Mouse (Mus musculus) embryo, embryonic 10 days (tissue): ENCODE results near the gene Abcc10.

Experiments
- DNase-seq: peaks from one replicate; pipeline ENCODE4 v3.0.0-alpha.2; 2015; ENCODE audit warnings: low spot score

Abcc10 gene

GRCm38 (mm10) chr17:46285407-46285806, 42.7 kb downstream of the Abcc10 start:
- no peak for DNase-seq

- DNase-seq, result peak; percentile 39
Measured at GRCm38 (mm10) chr17:46284653-46285052, 43.5 kb downstream of the Abcc10 start.

GRCm38 (mm10) chr17:46283911-46284310, 44.2 kb downstream of the Abcc10 start:
- DNase-seq, result no peak

GRCm38 (mm10) chr17:46283140-46283539, 45.0 kb downstream of the Abcc10 start:
- peak; percentile 40 for DNase-seq

DNA sequence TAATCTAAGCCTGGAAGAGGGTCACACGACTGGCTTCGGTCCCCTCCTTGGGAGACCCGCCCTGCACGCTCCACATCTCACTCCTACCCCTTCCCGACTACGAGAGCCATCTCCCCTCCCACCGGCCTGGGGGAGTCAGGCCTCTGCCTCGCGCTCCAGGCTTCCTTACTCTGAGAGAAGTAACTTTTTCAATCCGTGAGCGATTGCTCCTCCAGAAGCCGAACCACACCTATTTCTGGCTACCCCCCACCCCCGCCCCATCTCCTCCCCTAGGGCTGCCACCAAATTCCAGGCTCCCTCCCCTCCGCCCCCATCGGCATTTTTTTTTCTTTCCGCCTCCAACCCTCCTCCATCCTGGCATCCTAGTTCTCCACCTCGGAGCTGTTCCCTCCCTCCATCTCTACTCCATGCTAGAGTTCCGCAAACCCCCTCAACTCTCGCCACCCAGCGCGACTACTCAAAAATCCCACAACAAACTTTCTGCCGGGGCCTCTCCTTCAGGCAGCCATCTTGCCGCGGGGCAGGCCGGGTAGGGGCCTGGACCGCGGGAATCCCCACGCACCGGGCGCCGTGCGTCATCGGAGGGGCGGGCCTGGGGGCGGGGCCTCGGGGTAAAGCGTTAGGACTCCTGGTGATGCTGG, 45.5 kb downstream of the Abcc10 start, which contains the start of gene Tjap1:
Gene Tjap1, minus strand, starts transcription at position 544 of the 641 bp plus-strand sequence.
- DNase-seq, result peak; percentile 82

- no peak for DNase-seq
Measured at GRCm38 (mm10) chr17:46278011-46278765, 50.0 kb downstream of the Abcc10 start.

- peak; percentile 51 for DNase-seq
Measured at GRCm38 (mm10) chr17:46277586-46277985, 50.6 kb downstream of the Abcc10 start.

DNA sequence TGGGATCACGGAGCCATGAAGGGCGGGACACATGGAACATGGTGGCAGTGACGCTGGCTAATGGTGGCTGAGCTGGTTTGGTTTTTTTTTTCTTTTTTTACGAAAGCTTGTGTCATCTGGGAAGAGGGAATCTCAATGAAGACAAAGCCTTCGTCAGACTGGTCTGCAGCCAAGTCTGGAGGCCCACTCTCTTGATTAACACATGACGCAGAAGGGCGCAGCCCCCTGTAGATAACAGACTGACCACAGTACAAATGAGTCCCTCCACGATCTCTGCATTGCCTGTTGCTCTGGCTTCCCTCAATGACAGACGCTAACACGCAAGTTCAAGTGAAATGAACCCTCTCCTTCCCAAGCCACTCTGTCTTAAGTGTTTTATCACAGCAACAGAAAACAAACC, 52.6 kb downstream of the Abcc10 start:
- DNase-seq, result no peak

DNA sequence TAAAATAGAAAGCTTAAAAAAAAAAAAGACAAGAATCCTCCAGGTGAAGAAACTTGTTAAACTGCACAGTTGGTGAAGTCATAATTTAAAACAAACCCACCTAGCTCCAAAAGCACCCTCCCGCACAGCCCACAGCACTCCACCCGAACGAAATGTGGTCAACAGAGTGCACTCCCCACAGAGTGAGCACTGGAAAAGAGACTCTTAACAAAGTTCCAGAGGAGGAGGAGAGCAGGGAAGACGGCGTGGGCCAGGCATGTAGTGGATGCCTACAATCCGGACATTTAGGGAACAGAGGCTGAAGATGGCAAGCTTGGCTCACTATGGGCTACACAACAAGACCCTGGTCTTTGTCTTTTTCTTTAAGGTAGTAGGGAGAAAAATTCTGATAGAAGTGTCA, 53.1 kb downstream of the Abcc10 start:
- no peak for DNase-seq

DNA sequence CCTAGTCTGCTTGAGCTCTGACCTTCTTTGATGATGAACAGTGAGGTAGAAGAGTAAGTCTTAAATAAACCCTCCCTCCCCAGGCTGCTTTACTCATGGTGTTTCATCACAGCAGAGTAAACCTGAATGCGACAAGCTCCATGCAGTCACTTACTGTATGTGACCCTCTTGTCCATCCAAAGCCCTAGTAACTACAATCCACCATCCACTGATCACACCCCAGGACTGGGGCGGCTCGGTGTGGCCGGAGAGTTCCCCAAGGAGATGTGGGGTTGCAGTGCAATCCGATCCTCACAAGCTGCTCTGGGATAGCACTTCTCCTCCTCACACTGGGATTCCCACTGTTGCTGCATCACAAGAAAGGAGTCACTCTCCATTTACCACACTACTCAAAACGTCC, 53.7 kb downstream of the Abcc10 start:
- no peak for DNase-seq

- DNase-seq, result no peak
Measured at GRCm38 (mm10) chr17:46273803-46274236, 54.3 kb downstream of the Abcc10 start.

GRCm38 (mm10) chr17:46272675-46273074, 55.5 kb downstream of the Abcc10 start:
- no peak for DNase-seq

GRCm38 (mm10) chr17:46272058-46272457, 56.1 kb downstream of the Abcc10 start:
- DNase-seq, result no peak

DNA sequence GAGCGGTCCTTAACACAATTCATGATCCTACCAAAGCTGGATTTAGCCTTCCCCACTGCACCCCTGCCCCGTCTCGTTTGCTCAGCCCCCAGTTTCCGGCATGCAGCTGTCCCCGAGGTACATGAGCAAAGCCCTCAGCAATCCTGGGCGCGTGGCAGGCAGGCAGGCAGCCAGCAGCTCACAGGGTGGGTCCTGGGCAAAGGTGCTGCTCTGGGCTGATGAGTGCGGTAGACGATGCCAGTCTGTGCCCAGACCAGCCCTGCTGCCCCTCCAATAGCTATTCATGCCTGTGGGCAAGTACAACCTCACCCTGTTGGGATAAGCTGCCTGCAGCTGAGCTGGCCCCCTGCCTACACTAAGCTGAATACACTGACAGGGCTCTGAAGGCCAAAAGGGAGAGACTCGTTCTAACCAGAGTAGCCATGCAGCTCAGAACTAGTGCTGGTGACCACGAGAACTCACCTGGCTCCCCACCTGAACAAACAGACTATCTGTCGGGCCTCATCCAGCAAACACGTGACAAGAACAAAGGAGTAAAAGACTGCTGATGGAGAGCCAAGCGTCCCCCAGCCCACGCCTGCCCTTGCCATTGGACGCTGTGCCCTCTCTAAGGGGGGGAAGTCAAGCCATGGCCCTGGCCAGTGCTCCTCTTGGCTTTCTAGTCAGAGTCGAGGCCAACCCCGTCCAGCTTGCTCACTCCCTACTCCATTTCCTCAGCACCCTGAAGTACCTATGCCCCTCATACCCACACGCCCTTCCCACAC, 58.2 kb downstream of the Abcc10 start:
- DNase-seq, result no peak

GRCm38 (mm10) chr17:46268026-46268720, 60.0 kb downstream of the Abcc10 start:
- no peak for DNase-seq

DNA sequence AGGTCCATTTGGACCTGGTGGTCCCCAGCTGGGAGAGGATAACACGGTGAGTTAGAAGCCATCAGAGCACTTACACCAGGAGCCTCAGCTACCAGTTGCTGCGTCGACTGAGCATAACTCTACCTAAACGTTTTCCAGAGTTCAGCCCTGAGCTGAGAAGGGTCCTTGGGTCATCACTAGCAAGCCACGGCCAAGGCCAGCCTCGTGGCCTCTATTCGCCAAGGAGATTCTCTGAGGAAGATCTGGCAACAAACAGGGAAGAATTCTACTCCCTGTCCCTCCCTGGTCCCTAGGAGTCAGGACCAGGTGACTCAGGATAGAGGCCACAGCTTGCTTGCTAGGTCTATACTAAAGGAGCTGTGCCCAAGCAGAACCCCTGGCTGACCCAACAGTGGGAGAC, 60.6 kb downstream of the Abcc10 start:
- DNase-seq, result no peak

DNA sequence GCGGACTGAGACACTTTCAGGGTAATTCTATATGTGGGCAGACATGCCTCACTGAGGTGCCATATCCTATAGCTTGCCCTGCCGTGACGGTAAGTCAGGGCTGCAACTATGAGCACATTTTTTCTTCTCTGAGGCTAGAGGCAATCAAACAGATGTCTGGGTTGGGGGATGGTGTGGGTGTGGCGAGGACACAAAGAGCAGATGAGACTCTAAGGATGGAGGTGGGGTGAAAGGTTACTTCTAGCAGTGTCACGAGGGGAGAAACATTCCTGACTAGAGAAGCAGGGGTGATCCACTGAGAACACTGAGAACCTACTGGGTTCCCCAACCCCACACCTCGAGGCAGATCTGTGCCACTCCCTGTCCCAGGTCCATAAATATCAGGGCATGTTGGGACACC, 61.2 kb downstream of the Abcc10 start:
- no peak for DNase-seq

- DNase-seq, result peak; percentile 77
Measured at GRCm38 (mm10) chr17:46265918-46266618, 62.1 kb downstream of the Abcc10 start.

DNA sequence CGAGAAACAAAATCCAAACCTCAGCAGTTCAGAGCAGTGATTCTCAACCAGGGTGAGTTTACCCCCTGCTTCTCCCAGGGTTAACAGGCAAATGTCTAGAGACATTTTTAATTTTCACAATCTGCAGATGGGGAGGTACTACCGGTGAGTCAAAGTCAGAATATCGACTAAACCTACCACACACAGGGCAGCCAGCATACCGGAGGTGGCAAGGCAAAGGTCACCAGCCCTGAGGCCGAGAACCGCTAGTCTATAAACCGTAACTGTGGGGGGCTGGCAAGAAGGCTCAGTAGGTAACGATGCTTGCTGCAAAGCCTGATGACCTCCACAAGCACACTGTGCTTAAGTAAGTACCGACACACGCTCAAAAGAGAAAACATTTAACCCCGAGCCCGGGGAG, 62.6 kb downstream of the Abcc10 start:
- no peak for DNase-seq

DNA sequence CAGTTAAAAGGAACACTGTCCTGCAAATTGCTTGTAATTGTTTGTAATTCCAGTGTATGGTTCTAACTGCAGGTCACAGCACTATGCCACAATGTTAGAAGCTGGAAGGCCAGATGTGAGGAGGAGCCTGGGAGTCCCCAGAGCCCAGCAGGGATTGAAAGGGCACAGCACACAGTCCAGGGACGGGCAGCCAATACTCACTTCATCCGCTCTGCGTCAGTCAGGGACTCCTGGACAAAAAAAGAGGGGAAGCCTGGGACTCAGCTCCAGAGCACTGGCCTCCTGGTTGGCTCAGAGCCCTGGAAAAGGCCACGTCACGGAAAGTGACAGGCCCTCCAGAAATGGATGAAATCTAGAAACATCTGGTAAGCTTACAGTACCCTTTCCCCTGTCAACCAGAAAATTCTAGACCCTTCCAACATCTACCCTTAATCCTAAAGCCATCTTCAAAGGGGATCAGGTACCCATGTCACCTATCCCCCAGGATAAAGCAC, 65.9 kb downstream of the Abcc10 start:
- no peak for DNase-seq

DNA sequence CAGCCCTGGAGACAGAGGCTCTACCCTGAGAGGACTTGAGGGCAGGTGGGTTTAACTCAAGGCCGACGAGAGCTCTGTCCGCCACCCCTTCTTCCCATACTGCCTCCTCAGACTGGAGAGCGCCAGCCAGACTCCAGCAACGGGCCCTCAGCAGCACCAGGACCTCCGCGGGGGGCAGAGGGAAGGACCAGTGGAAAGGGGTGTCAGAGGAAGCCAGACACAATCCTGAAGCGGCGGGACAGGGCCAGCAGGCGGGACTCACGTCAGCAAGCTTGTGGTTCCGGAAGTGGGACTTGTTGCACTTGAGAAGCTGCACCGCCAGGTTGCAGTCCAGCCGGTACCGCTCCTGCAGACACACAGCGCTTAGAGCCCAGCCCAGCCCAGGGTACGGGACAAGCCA, 68.5 kb downstream of the Abcc10 start:
- no peak for DNase-seq
